Mouse (Mus musculus) heart, embryonic 11.5 days (tissue): ENCODE measurements at regions not wholly inside any gene's neighbourhood (a gene's known extent, or its start where the extent isn't known, plus 50 kb on each side); places are given as distances from the start of the nearest gene placed in this dataset.

Source experiments
- ATAC-seq: fragments of 200-750 bp; cut with Nextera tagmentation; replicated peaks from 2 replicates; pipeline ENCODE4 v1.8.0; 2017; ENCODE audit warnings: moderate library complexity; ENCODE audit not compliant: insufficient number of reproducible peaks, low FRiP score, low TSS enrichment
- H3K27ac ChIP-seq: fragments of 300-500 bp; sonication (generic); 2 replicates; pipeline ENCODE4 v1.5.1; 2014; ENCODE audit warnings: mild to moderate bottlenecking, low read depth, low read length
- H3K27me3 ChIP-seq: fragments of 300-500 bp; sonication (generic); 2 replicates; pipeline ENCODE4 v1.6.1; 2014; ENCODE audit warnings: mild to moderate bottlenecking, low read length, mixed read lengths; ENCODE audit not compliant: control insufficient read depth, insufficient read depth
- H3K36me3 ChIP-seq: fragments of 300-500 bp; sonication (generic); 2 replicates; pipeline ENCODE4 v1.6.1; 2014; ENCODE audit warnings: mild to moderate bottlenecking, low read length, moderate library complexity, mixed read lengths; ENCODE audit not compliant: control insufficient read depth, insufficient read depth
- H3K4me1 ChIP-seq: fragments of 300-500 bp; sonication (generic); 2 replicates; pipeline ENCODE4 v1.6.1; 2014; ENCODE audit warnings: low read length; ENCODE audit not compliant: control insufficient read depth, insufficient read depth
- H3K4me2 ChIP-seq: fragments of 300-500 bp; sonication (generic); 2 replicates; pipeline ENCODE4 v1.6.1; 2014; ENCODE audit warnings: mild to moderate bottlenecking, moderate library complexity
- H3K4me3 ChIP-seq: fragments of 300-500 bp; sonication (generic); 2 replicates; pipeline ENCODE4 v1.5.1; 2014; ENCODE audit warnings: low read depth, low read length
- H3K9ac ChIP-seq: fragments of 300-500 bp; sonication (generic); 2 replicates; pipeline ENCODE4 v1.6.1; 2014; ENCODE audit warnings: mild to moderate bottlenecking, low read depth, low read length, moderate library complexity
- H3K9me3 ChIP-seq: fragments of 300-500 bp; sonication (generic); replicated peaks from 2 replicates; pipeline ENCODE4 v1.6.1; 2016; ENCODE audit warnings: low read length; ENCODE audit not compliant: control insufficient read depth
- WGBS: fragments of 180-500 bp; shearing (Covaris S2); extraction: QIAGEN DNeasy Blood & Tissue Kit; methylation state at CpG from one replicate; pipeline ENCODE4 v1.1.7; 2014; ENCODE audit not compliant: insufficient replicate concordance; 5-methylcytosine and 5-hydroxymethylcytosine counted together

DNA sequence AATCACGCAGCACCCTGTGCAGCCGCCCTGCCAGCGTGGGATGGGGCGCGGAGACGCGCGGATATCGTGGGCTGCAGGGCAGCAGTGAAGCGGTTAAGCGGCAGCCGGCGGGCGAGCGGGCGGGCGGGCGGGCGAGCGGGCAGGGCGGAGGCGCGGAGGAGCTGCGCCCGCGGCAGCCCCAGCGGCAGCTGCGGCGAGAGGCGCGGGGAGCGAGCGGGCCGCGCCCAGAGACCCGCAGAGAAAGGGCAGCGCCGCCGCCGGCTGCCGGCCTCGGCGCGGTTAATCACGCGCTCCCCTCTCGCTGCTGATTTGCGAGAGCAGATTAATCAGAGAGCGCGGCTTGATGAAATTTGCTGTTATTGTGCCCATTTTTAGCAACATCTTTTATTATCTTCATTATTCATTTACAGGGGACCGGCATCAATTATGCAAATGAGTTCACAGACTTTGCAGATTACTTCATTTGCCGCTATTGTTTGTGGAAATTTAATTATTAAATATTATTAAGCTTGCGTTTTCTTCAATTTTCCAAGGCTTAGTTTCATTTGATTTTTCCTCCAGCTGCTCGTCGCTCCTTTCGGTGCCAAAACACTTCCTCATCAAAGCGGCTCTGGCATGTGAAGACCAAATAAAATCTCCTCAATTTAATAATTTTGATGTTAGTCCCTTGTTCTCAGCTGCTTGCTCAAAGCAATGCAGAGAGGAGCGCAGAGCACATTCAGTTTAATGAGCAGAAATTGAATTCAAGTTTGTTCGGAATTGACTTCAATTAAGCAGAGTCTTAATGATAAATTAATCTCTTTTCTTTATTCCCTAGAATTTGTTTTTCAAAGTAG, 219.2 kb upstream of the Pkn2 start:
- ATAC-seq: 0 out of 2 replicates have a peak, but pooled peaks have one; percentile 15

DNA sequence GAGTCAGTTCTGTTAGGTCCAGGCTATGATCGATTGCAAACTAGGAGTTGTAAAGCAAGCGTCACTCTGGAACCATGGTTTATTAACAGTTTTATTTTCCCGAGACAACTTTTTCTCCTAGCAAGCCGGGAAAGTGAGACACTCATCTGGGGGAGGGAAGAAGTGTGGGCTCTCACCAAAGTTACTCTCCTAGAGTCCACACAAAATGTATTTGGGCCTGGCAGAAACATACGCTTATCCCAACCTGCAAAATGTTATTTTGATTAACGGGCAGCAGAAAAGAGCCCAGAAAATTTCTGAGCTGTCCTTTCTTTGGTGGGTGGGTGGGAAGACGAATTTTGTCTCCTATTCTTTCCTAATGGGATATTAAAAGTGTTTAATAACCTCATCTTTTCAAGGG, 218.4 kb upstream of the Pkn2 start:
- peak overlapping the region; percentile 79 for H3K4me2 ChIP-seq
- 65% methylated on average over 7 of the region's 7 CpGs for WGBS
- H3K27me3 ChIP-seq: peaks cover 6% of the 10 kb centered on the region; the same call in 1 of the 2 replicates
- H3K9ac ChIP-seq: peak overlapping the region; percentile 70
- no peak overlapping the region for H3K4me3 ChIP-seq
- no peaks in the 10 kb centered on the region for H3K9me3 ChIP-seq
- H3K27ac ChIP-seq: no peak overlapping the region
- H3K36me3 ChIP-seq: no peaks in the 10 kb centered on the region
- peaks cover 8% of the 10 kb centered on the region for H3K4me1 ChIP-seq
- ATAC-seq: no peak

More for the DNA sequence above, 219.2 kb upstream of the Pkn2 start:
- Histone ChIP-seq H3K27me3 (peaks cover 6% of the 10 kb centered on the region; the same call in 1 of the 2 replicates), H3K9me3 (no peaks in the 10 kb centered on the region), H3K4me1 (peaks cover 8% of the 10 kb centered on the region), H3K9ac (peak overlapping the region; percentile 70), H3K4me3 (peak overlapping the region; percentile 57), H3K4me2 (peak overlapping the region; percentile 79), H3K36me3 (no peaks in the 10 kb centered on the region), H3K27ac (no peak overlapping the region)
- 4% methylated on average over 44 of the region's 59 CpGs for WGBS

DNA sequence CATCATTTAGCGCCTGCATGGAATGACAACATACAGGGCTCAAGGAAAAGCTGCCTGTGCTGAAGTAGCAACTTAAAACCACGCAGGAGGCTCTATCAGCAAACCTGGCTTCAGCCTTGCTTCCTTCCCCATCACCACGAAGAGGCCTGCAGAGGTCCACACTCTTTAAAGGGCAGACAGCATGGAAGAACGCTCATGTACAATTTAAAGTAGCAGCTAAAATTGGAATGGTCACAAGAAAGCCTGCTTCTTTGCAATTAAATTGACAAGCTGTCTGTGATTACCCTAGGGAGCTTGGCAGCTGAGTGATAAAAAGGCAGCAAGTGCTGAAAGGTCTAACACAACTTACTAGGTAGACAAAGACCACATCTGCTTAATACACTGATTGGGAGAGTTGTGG, 210.4 kb upstream of the Pkn2 start:
- 19% methylated on average over 4 of the region's 4 CpGs for WGBS
- Histone ChIP-seq H3K4me2 (peak overlapping the region; percentile 32), H3K36me3 (no peaks in the 10 kb centered on the region), H3K27me3 (no peaks in the 10 kb centered on the region), H3K27ac (peak overlapping the region; percentile 83), H3K9ac (no peak overlapping the region), H3K9me3 (no peaks in the 10 kb centered on the region), H3K4me3 (no peak overlapping the region), H3K4me1 (peaks cover 14% of the 10 kb centered on the region)
- ATAC-seq: peak; percentile 76

DNA sequence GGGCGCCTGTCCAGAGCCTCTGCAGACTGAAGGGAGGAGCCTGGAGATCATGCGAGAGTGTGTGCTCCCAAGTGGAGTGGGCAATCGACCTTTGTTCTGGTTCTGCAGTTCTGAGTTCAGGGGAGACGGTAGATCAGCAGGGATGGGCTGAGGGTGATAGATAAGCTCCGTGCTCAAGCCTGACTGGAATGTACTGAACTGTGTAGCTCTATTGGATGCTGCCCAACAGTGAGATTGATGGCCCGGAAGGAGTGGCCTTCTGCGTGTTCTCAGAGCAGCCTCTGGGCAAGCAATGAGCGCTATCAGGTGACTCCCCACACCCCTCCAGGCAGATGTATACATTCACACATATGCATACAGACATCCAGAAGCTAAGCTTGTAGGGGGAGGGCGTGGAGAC, 209.1 kb upstream of the Pkn2 start:
- no peaks in the 10 kb centered on the region for H3K27me3 ChIP-seq
- no peak overlapping the region for H3K9ac ChIP-seq
- H3K27ac ChIP-seq: peak overlapping the region; percentile 83; the same call in 1 of the 2 replicates
- no peak overlapping the region for H3K4me2 ChIP-seq
- 27% methylated on average over 9 of the region's 9 CpGs for WGBS
- no peak overlapping the region for H3K4me3 ChIP-seq
- peak; percentile 39; the same call in 1 of the 2 replicates for ATAC-seq
- H3K9me3 ChIP-seq: no peaks in the 10 kb centered on the region
- peaks cover 14% of the 10 kb centered on the region for H3K4me1 ChIP-seq
- no peaks in the 10 kb centered on the region for H3K36me3 ChIP-seq

GRCm38 (mm10) chr3:143090316-143090715, 208.5 kb upstream of the Pkn2 start:
- Histone ChIP-seq H3K4me3 (no peak overlapping the region), H3K4me1 (peaks cover 14% of the 10 kb centered on the region), H3K9me3 (no peaks in the 10 kb centered on the region), H3K27ac (no peak overlapping the region), H3K36me3 (no peaks in the 10 kb centered on the region), H3K27me3 (no peaks in the 10 kb centered on the region), H3K9ac (no peak overlapping the region), H3K4me2 (no peak overlapping the region)
- 80% methylated on average over 3 of the region's 3 CpGs for WGBS
- ATAC-seq: no peak

- no peak for ATAC-seq
- H3K36me3 ChIP-seq: no peaks in the 10 kb centered on the region
- H3K9ac ChIP-seq: no peak overlapping the region
- H3K4me2 ChIP-seq: no peak overlapping the region
- H3K27ac ChIP-seq: no peak overlapping the region
- H3K9me3 ChIP-seq: no peaks in the 10 kb centered on the region
- WGBS: 64% methylated on average over 3 of the region's 3 CpGs
- peaks cover 11% of the 10 kb centered on the region for H3K4me1 ChIP-seq
- no peak overlapping the region for H3K4me3 ChIP-seq
- no peaks in the 10 kb centered on the region for H3K27me3 ChIP-seq
These were observed 206.0 kb upstream of the Pkn2 start for GRCm38 (mm10) chr3:143087786-143088185.

GRCm38 (mm10) chr3:143078310-143078709, 196.5 kb upstream of the Pkn2 start:
- Histone ChIP-seq H3K36me3 (no peaks in the 10 kb centered on the region), H3K9me3 (no peaks in the 10 kb centered on the region), H3K4me1 (no peaks in the 10 kb centered on the region), H3K27me3 (no peaks in the 10 kb centered on the region), H3K9ac (no peak overlapping the region), H3K4me3 (no peak overlapping the region), H3K27ac (no peak overlapping the region), H3K4me2 (no peak overlapping the region)
- ATAC-seq: no peak
- 88% methylated on average over 7 of the region's 7 CpGs for WGBS

DNA sequence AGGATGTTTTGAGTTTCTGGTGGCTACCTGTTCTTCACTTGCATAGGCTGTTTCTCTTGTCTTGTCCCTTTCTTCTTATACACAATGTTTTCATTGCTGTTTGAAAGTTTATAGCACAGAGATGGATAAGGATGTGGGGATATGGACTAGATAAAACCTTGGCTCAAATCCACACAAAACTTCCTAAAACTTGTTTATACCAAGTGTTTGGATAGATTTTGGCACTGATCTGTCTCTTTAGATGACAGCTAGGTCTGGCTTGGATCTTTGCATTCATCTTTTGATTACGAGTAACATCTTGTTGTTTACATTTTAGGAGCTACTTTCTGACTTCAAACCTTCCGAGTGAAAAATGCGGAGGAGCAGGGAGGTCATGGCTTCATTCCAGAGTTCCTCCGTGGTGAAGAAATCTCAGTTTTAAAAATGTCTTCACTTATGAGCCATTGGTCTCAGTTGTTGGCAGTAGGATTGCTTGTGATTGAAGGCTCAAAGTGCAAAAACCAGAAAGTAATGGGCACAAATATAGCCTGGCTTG, 190.1 kb upstream of the Pkn2 start:
- Histone ChIP-seq H3K4me3 (no peak overlapping the region), H3K27ac (no peak overlapping the region), H3K27me3 (no peaks in the 10 kb centered on the region), H3K4me1 (no peaks in the 10 kb centered on the region), H3K9ac (no peak overlapping the region), H3K9me3 (no peaks in the 10 kb centered on the region), H3K4me2 (no peak overlapping the region), H3K36me3 (no peaks in the 10 kb centered on the region)
- 67% methylated on average over 4 of the region's 4 CpGs for WGBS
- no peak for ATAC-seq
